Mouse (Mus musculus) spleen, adult 2 months (tissue): ENCODE results near the gene Cep350. TPM values are rescaled to one million over a fixed set of nuclear protein-coding genes. Genes with fewer than 3 reads are reported as not detected.

ENCODE experiments used
- DNase-seq, 2 experiments: peaks; one replicate each; pipeline versions ENCODE4 v3.0.0 to v3.0.0-alpha.2; 2012 to 2021; ENCODE audit warnings: low spot score in 2 of 2, low read depth in 1 of 2
- H3K27ac ChIP-seq: fragments of 200-500 bp; 2 replicates; pipeline ENCODE4 v1.5.1; 2012; ENCODE audit warnings: low read length, inconsistent platforms; ENCODE audit not compliant: insufficient read depth
- H3K27me3 ChIP-seq: fragments of 200-500 bp; 2 replicates; pipeline ENCODE4 v1.6.1; 2012; ENCODE audit warnings: mild to moderate bottlenecking, moderate library complexity, low read length, inconsistent platforms; ENCODE audit not compliant: control insufficient read depth, insufficient read depth
- H3K36me3 ChIP-seq: fragments of 200-500 bp; 2 replicates; pipeline ENCODE4 v1.6.1; 2012; ENCODE audit warnings: mild to moderate bottlenecking, low read length, inconsistent platforms; ENCODE audit not compliant: control insufficient read depth, insufficient read depth
- H3K4me1 ChIP-seq: fragments of 200-500 bp; 2 replicates; pipeline ENCODE4 v1.6.1; 2011; ENCODE audit warnings: inconsistent platforms; ENCODE audit not compliant: control insufficient read depth, insufficient read depth, insufficient read length
- H3K4me3 ChIP-seq: fragments of 200-500 bp; 2 replicates; pipeline ENCODE4 v1.5.1; 2011; ENCODE audit warnings: mild to moderate bottlenecking, inconsistent platforms; ENCODE audit not compliant: insufficient read depth, insufficient read length; ENCODE audit errors: extremely low read depth
- CTCF ChIP-seq: fragments of 200-500 bp; IDR thresholded peaks from 2 replicates; pipeline ENCODE4 v1.5.1; 2011; ENCODE audit warnings: mild to moderate bottlenecking, inconsistent platforms; ENCODE audit not compliant: insufficient read depth, insufficient read length, insufficient replicate concordance; ENCODE audit errors: extremely low read depth
- POLR2A ChIP-seq: fragments of 200-500 bp; IDR thresholded peaks from 2 replicates; pipeline ENCODE4 v1.6.1; 2011; ENCODE audit warnings: low read depth, low read length, inconsistent platforms
- WGBS: fragments of 180-500 bp; shearing (Covaris S2); methylation state at CpG from one replicate; pipeline ENCODE4 v1.1.7; 2018; 5-methylcytosine and 5-hydroxymethylcytosine counted together
- polyA plus RNA-seq: library from polyadenylated mRNA; depleted of rRNA; stranded (reverse); fragments of >200 nt; gene quantifications from 2 replicates; pipeline ENCODE4 v1.2.3, GENCODE M21; 2012

The Cep350 gene
- polyA plus RNA-seq, 1 experiment, result 5.2 TPM

DNA sequence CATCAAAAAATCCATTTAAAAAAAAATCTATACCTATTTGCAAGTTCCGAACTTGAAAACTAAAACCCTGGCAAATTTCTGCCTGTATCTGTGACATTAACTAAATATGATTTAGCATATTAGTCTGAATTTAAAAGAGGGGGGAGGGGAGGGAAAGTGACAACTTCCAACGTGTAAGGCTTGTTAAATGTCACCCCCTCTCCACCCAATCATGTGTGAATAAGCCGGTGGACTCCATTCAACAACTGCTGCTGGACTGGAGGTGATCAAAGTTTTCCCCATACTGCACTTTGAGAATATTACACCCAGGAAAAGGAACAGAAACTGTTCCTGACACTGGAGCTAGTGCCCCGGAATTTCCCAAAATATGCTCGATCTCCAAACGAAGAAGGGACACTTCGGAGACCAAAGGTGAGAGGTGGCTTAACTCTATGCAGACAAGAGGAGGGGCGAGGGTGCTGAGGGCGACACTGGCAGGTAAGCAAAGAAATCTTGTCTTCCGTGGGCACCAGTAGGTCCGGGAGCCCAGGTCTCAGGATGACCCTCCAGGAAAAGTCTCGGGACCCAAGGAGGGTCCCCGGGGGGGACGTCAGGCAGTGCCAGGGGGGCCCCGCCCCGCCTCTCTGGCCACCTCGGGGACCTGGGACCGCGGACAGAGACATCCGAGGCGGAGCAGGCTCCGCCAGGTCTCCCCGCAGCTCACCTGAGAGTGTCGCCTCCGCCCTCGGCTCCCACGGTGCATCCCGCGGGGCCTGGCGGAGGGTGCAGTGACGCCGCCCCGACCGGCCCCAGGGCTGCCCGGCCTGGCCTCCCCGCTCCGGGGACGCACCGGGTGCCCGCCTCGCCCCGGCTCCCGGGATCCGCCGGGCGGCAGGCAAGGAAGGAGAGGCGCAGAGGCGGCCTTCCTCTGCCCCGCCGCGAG, 648 bp downstream of the Cep350 start:
- TF ChIP-seq CTCF (no peak), POLR2A (no peak)
- 1% methylated on average over 32 of the region's 51 CpGs for WGBS
- DNase-seq, result no peak

GRCm38 (mm10) chr1:155949170-155949569, 23.9 kb downstream of the Cep350 start:
- H3K36me3 ChIP-seq, result peaks cover 15% of the 10 kb centered on the region

More for the DNA sequence above, 648 bp downstream of the Cep350 start:
- Histone ChIP-seq H3K36me3 (no peaks in the 10 kb centered on the region), H3K4me1 (peaks cover 6% of the 10 kb centered on the region), H3K27me3 (no peaks in the 10 kb centered on the region), H3K27ac (peak overlapping the region; percentile 86), H3K4me3 (peak overlapping the region; percentile 88)

GRCm38 (mm10) chr1:155944361-155944760, 28.7 kb downstream of the Cep350 start:
- H3K27me3 ChIP-seq, result no peaks in the 10 kb centered on the region
- H3K4me3 ChIP-seq, result no peak overlapping the region
- no peak for DNase-seq
- 80% methylated on average over 2 of the region's 2 CpGs for WGBS
- H3K4me1 ChIP-seq, result no peaks in the 10 kb centered on the region
- TF ChIP-seq CTCF (no peak), POLR2A (no peak)
- no peak overlapping the region for H3K27ac ChIP-seq
- peaks cover 16% of the 10 kb centered on the region for H3K36me3 ChIP-seq

More at GRCm38 (mm10) chr1:155949170-155949569, 23.9 kb downstream of the Cep350 start:
- H3K4me3 ChIP-seq, result no peak overlapping the region
- TF ChIP-seq CTCF, result no peak
- TF ChIP-seq POLR2A, result no peak
- WGBS, result 84% methylated on average over 2 of the region's 2 CpGs
- no peaks in the 10 kb centered on the region for H3K4me1 ChIP-seq
- DNase-seq, result no peak
- no peaks in the 10 kb centered on the region for H3K27me3 ChIP-seq
- H3K27ac ChIP-seq, result no peak overlapping the region

GRCm38 (mm10) chr1:155937416-155937815, 35.6 kb downstream of the Cep350 start:
- Histone ChIP-seq H3K4me1 (no peaks in the 10 kb centered on the region), H3K27me3 (no peaks in the 10 kb centered on the region), H3K27ac (no peak overlapping the region), H3K36me3 (peaks cover 25% of the 10 kb centered on the region), H3K4me3 (no peak overlapping the region)
- no peak for DNase-seq
- WGBS, result 98% methylated on average over 2 of the region's 2 CpGs
- TF ChIP-seq CTCF (no peak), POLR2A (no peak)

- Histone ChIP-seq H3K27ac (no peak overlapping the region), H3K4me1 (no peaks in the 10 kb centered on the region), H3K4me3 (no peak overlapping the region), H3K27me3 (no peaks in the 10 kb centered on the region), H3K36me3 (peaks cover 36% of the 10 kb centered on the region)
- DNase-seq, result no peak
- 91% methylated on average over 2 of the region's 2 CpGs for WGBS
- no peak for TF ChIP-seq CTCF
- TF ChIP-seq POLR2A, result no peak
Observed at GRCm38 (mm10) chr1:155934702-155935101, 38.4 kb downstream of the Cep350 start.

DNA sequence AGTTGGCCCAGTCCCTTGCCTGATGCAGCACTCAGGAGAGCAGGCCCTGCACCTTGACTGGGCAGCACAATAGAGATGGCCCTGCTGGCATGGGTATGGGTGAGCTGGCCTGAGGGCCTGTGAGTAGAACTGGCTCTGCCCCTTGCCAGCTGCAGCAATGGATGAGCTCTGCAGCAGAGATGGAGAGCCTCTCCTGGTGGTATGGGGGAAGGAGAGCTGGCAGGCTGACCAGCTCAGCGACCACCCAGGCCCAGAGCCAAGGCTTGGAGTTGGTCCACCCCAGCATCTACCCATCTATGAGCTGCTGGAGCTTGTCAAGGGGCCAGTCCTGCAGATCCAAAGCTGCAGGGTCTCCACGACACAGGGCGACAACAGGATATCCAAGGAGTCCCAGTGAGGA, 69.5 kb downstream of the Cep350 start:
- TF ChIP-seq POLR2A, result no peak
- WGBS, result 93% methylated on average over 3 of the region's 3 CpGs

GRCm38 (mm10) chr1:155901348-155901747, 71.7 kb downstream of the Cep350 start:
- TF ChIP-seq CTCF, result no peak
- no peak for TF ChIP-seq POLR2A
- Histone ChIP-seq H3K4me1 (no peaks in the 10 kb centered on the region), H3K27me3 (no peaks in the 10 kb centered on the region), H3K36me3 (peaks cover 36% of the 10 kb centered on the region), H3K4me3 (no peak overlapping the region), H3K27ac (no peak overlapping the region)
- DNase-seq, result no peak
- WGBS, result 93% methylated on average over 8 of the region's 8 CpGs

More for the DNA sequence above, 69.5 kb downstream of the Cep350 start:
- Histone ChIP-seq H3K4me3 (no peak overlapping the region), H3K27ac (no peak overlapping the region), H3K4me1 (no peaks in the 10 kb centered on the region), H3K27me3 (no peaks in the 10 kb centered on the region), H3K36me3 (peaks cover 37% of the 10 kb centered on the region)
- no peak for DNase-seq
